Mouse (Mus musculus) heart, embryonic 10.5 days (tissue): Measurements from ENCODE around the gene Dlk1. TPM values are rescaled to one million over a fixed set of nuclear protein-coding genes. Genes with fewer than 3 reads are reported as not detected.
A peak's percentile ranks its signal among the peaks of the same experiment; 100 is the strongest.

Experiments
- DNase-seq: peaks from one replicate; pipeline ENCODE4 v3.0.0-alpha.2; 2017; ENCODE audit warnings: low spot score
- H3K27ac ChIP-seq: fragments of 300-500 bp; sonication (generic); 2 replicates; pipeline ENCODE4 v1.5.1; 2016; ENCODE audit warnings: mild to moderate bottlenecking
- H3K27me3 ChIP-seq: fragments of 300-500 bp; sonication (generic); 2 replicates; pipeline ENCODE4 v1.6.1; 2016; ENCODE audit warnings: mild to moderate bottlenecking; ENCODE audit not compliant: poor library complexity, insufficient read depth, severe bottlenecking
- H3K36me3 ChIP-seq: fragments of 300-500 bp; sonication (generic); 2 replicates; pipeline ENCODE4 v1.6.1; 2016; ENCODE audit warnings: mild to moderate bottlenecking, moderate library complexity
- H3K4me1 ChIP-seq: fragments of 300-500 bp; sonication (generic); 2 replicates; pipeline ENCODE4 v1.6.1; 2016; ENCODE audit warnings: mild to moderate bottlenecking
- H3K4me3 ChIP-seq: fragments of 300-500 bp; sonication (generic); 2 replicates; pipeline ENCODE4 v1.5.1; 2016; ENCODE audit warnings: mild to moderate bottlenecking, moderate library complexity
- H3K9me3 ChIP-seq: fragments of 300-500 bp; sonication (generic); 2 replicates; pipeline ENCODE4 v1.6.1; 2016; ENCODE audit warnings: mild to moderate bottlenecking, moderate library complexity
- WGBS: fragments of 180-500 bp; shearing (Covaris S2); methylation state at CpG from one replicate; pipeline ENCODE4 v1.1.7; 2016; 5-methylcytosine and 5-hydroxymethylcytosine counted together
- polyA plus RNA-seq: library from polyadenylated mRNA; unstranded; fragments of >200 nt; fragmentation: Nextera tagmentation; extraction: Ambion mirVana; gene quantifications from 2 replicates; pipeline ENCODE4 v1.2.1, GENCODE M21; 2016

Gene Dlk1
- polyA plus RNA-seq, 1 experiment from 2014 or later = 345 TPM

GRCm38 (mm10) chr12:109423716-109424429 is 28.8 kb upstream of the Dlk1 start:
- DNase-seq = no peak
- H3K36me3 ChIP-seq = no peaks in the 10 kb centered on the region
- no peaks in the 10 kb centered on the region for H3K9me3 ChIP-seq
- H3K4me1 ChIP-seq = peaks cover 40% of the 10 kb centered on the region
- H3K27ac ChIP-seq = no peak overlapping the region
- H3K4me3 ChIP-seq = no peak overlapping the region
- 69% methylated on average over 4 of the region's 4 CpGs for WGBS
- H3K27me3 ChIP-seq = peaks cover 16% of the 10 kb centered on the region; the same call in 1 of the 2 replicates

GRCm38 (mm10) chr12:109424753-109425332 is 27.8 kb upstream of the Dlk1 start:
- H3K27me3 ChIP-seq = peaks cover 16% of the 10 kb centered on the region; the same call in 1 of the 2 replicates
- DNase-seq = no peak
- WGBS = 18% methylated on average over 20 of the region's 20 CpGs
- H3K9me3 ChIP-seq = no peaks in the 10 kb centered on the region
- H3K4me3 ChIP-seq = peak overlapping the region; percentile 20
- peaks cover 40% of the 10 kb centered on the region for H3K4me1 ChIP-seq
- H3K27ac ChIP-seq = peak overlapping the region; percentile 18; the same call in 1 of the 2 replicates
- H3K36me3 ChIP-seq = no peaks in the 10 kb centered on the region

DNA sequence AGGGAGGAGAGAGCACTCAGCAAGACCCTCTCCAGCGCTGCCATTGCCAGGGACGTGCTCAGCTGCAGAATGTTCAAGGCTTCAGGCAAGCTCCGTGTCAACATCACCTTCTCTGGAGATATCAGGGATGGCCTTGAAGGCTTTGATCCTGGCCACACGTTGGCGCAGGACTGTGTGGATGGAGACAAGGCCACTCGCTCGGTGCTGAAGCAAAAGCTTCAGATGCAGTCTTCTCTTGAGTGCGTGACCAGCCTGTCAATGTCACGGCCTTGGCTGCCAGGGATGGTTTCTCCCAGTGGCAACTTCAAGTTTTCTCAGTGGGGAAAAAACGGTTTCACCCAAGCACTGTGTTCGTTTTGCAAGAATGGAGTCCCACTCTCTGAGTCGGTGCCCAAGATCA is 26.6 kb upstream of the Dlk1 start:
- peaks cover 16% of the 10 kb centered on the region; the same call in 1 of the 2 replicates for H3K27me3 ChIP-seq
- H3K4me3 ChIP-seq = no peak overlapping the region
- WGBS = 64% methylated on average over 12 of the region's 12 CpGs
- DNase-seq = no peak
- H3K4me1 ChIP-seq = peaks cover 30% of the 10 kb centered on the region
- H3K27ac ChIP-seq = 0 out of 2 replicates have a peak overlapping the region, but pooled peaks have one; percentile 29
- H3K9me3 ChIP-seq = no peaks in the 10 kb centered on the region
- H3K36me3 ChIP-seq = no peaks in the 10 kb centered on the region

DNA sequence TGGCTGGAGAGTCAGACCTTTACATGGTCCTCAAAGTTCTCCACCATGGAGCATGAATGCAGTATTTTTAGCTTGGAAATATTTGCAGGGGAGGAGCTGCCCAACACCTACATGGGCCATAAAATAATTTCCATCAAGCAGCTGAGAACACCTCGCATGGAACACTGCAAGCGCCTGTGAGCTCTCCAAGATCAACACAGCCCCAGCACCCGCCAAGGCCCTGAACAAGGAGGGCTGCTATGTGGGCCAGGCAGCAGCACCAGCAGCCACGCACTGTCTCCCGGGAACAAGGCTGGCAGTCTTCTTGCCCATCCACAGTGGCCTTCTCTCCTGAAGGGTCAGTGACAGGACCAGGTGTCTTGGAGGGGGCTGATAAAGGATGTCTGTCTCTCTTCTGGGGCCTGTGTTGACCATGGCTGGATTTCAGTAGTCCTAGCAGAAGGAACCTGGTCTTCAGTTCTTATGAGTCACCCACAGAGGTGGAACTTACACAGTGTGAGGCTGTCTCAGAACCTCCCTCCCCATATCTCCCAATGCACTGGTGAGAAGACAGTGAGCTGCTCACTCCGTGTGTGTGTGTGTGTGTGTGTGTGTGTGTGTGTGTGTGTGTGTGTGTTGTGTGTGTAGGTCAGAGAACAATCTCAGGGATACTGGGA is 20.0 kb upstream of the Dlk1 start:
- peaks cover 29% of the 10 kb centered on the region for H3K4me1 ChIP-seq
- H3K36me3 ChIP-seq = no peaks in the 10 kb centered on the region
- WGBS = 81% methylated on average over 6 of the region's 6 CpGs
- no peak for DNase-seq
- H3K9me3 ChIP-seq = no peaks in the 10 kb centered on the region
- H3K27ac ChIP-seq = 0 out of 2 replicates have a peak overlapping the region, but pooled peaks have one; percentile 6
- H3K27me3 ChIP-seq = peaks cover 6% of the 10 kb centered on the region; the same call in 1 of the 2 replicates
- no peak overlapping the region for H3K4me3 ChIP-seq

- Histone ChIP-seq H3K4me3 (no peak overlapping the region), H3K27ac (peak overlapping the region; percentile 83), H3K9me3 (no peaks in the 10 kb centered on the region), H3K4me1 (peaks cover 58% of the 10 kb centered on the region), H3K27me3 (peaks cover 7% of the 10 kb centered on the region; the same call in 1 of the 2 replicates), H3K36me3 (no peaks in the 10 kb centered on the region)
- DNase-seq = peak; percentile 82
- 8% methylated on average over 10 of the region's 10 CpGs for WGBS
Observed at GRCm38 (mm10) chr12:109436367-109436807, 16.2 kb upstream of the Dlk1 start.

DNA sequence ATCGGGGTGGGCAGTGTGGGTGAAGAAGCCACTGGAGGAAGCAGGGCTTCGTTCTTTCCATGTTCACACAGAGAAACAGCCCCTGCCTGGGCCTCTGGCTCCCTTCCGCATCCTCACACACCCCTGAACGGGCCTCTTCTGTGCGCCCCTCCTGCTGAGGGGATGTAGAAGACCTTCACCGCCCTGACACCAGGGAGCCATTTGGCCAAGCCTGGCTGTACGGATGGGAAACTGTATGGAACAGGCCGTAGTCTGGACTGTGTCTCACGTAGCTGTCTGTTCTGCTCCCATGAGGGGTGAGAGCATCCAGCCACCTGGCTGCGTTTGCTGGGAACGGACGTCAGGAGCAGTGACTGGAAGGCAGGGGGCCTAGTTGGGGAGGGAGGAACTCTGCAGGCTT is 15.8 kb upstream of the Dlk1 start:
- Histone ChIP-seq H3K9me3 (no peaks in the 10 kb centered on the region), H3K27me3 (peaks cover 11% of the 10 kb centered on the region; the same call in 1 of the 2 replicates), H3K4me1 (peaks cover 63% of the 10 kb centered on the region), H3K36me3 (no peaks in the 10 kb centered on the region), H3K4me3 (no peak overlapping the region), H3K27ac (peak overlapping the region; percentile 83)
- no peak for DNase-seq
- WGBS = 10% methylated on average over 12 of the region's 12 CpGs

DNA sequence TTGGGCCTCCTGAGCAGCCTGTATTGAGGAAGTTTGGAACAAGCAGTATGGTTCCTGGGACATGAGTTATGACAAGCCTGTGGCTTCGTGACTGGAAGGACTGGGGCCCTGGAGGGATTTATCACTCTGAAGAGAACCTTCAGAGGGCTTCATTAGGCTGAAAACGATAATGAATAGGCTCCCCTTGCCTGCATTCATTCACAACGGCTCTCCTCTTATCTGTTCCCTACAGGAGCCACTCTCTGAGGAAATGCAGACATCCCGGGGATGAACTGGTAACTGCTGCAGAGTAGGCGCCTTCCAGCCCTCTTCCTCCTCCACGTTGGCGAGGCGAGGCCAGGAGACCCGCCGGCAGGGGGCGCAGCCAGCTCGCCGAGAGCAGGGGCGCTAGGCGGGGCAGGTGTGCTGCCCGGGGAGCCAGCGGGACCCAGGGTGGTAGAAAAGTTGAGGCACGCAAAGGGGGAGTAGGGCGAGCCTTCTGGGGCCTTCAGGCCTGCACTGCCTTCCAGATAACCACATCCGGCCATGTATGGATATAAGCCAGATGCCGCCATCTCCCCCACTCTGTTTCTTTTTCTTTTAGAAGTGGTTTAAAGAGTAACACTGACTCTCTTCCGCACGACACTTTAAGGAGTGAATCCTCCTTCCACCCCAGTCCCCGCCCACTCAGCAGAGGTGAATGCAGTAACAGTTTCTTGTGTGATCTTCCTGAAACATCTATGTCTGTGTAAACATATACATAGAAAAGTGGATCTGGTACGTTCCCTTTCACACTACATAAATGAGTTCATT is 14.9 kb upstream of the Dlk1 start:
- peak overlapping the region; percentile 40 for H3K4me3 ChIP-seq
- peak overlapping the region; percentile 83 for H3K27ac ChIP-seq
- peaks cover 11% of the 10 kb centered on the region; the same call in 1 of the 2 replicates for H3K27me3 ChIP-seq
- peak; percentile 90 for DNase-seq
- peaks cover 60% of the 10 kb centered on the region for H3K4me1 ChIP-seq
- 4% methylated on average over 25 of the region's 25 CpGs for WGBS
- no peaks in the 10 kb centered on the region for H3K36me3 ChIP-seq
- H3K9me3 ChIP-seq = no peaks in the 10 kb centered on the region

DNA sequence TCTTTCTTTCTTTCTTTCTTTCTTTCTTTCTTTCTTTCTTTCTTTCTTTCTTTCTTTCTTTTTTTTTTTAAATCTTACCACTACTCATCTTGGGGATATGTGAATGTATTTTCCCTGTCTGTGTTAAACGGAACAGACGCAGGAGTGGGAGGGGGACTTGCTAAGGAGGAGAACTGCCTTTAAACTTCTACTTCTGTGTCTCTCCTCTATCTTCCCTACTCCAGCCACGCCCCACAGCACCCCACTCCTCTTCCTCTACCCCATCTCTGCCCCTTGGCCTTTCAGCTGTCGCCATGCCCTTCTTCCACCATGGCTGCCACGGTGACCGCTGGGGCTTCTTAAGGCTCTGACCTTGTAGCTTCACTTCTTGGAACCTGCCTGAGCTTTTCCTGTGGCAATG is 14.2 kb upstream of the Dlk1 start:
- DNase-seq = no peak
- peak overlapping the region; percentile 79 for H3K27ac ChIP-seq
- 66% methylated on average over 6 of the region's 6 CpGs for WGBS

DNA sequence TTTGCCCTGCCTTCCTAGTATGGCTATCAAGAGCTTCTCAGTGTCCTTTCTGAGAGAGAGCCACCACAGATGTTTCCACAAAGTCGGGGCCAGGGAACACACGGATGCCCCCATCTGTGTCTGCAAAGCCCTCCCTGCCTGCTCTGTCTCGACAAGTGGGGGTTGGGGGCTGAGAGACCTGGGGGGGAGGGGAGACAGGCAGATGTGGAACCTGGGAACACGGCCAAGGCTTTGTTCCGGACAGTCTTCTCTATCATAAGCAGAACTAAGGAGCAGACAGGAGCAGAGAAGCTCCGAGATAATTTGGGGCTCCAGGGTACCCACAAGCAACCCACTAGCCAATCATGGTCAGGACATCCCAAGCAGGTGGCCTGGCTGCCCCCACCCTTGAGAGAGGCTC is 12.6 kb upstream of the Dlk1 start:
- peaks cover 23% of the 10 kb centered on the region; the same call in 1 of the 2 replicates for H3K27me3 ChIP-seq
- WGBS = 51% methylated on average over 6 of the region's 6 CpGs
- peak overlapping the region; percentile 79 for H3K27ac ChIP-seq
- DNase-seq = no peak
- H3K36me3 ChIP-seq = no peaks in the 10 kb centered on the region
- H3K4me3 ChIP-seq = no peak overlapping the region
- peaks cover 71% of the 10 kb centered on the region for H3K4me1 ChIP-seq
- no peaks in the 10 kb centered on the region for H3K9me3 ChIP-seq

More for the DNA sequence above, 14.2 kb upstream of the Dlk1 start:
- peaks cover 61% of the 10 kb centered on the region for H3K4me1 ChIP-seq
- no peaks in the 10 kb centered on the region for H3K36me3 ChIP-seq
- no peak overlapping the region for H3K4me3 ChIP-seq
- H3K9me3 ChIP-seq = no peaks in the 10 kb centered on the region
- peaks cover 11% of the 10 kb centered on the region; the same call in 1 of the 2 replicates for H3K27me3 ChIP-seq

- H3K9me3 ChIP-seq = no peaks in the 10 kb centered on the region
- H3K4me3 ChIP-seq = no peak overlapping the region
- peaks cover 75% of the 10 kb centered on the region for H3K4me1 ChIP-seq
- no peaks in the 10 kb centered on the region for H3K36me3 ChIP-seq
- peak overlapping the region; percentile 3; the same call in 1 of the 2 replicates for H3K27ac ChIP-seq
- peaks cover 30% of the 10 kb centered on the region; the same call in 1 of the 2 replicates for H3K27me3 ChIP-seq
- 68% methylated on average over 6 of the region's 6 CpGs for WGBS
- DNase-seq = no peak
Observed at GRCm38 (mm10) chr12:109441366-109441765, 11.3 kb upstream of the Dlk1 start.

DNA sequence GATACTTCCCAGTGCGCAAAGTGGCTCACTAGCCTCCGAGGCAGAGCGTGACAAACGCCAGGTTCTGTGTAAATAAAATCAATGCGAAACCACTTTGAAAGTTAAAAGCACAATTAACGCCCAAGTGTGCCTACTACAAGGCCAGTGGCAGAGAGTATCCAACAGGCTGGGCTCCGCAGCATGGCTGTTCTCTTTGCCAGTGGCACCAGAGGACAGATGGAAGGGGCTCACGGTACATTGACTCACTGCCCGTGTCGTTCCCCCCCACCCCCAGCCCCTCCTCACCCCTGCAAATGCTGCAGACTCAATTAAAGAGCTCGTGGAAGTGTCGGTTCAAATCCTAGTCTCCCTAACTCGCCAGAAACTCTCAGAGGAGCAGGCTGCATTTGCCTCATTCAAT is 10.5 kb upstream of the Dlk1 start:
- Histone ChIP-seq H3K27me3 (peaks cover 36% of the 10 kb centered on the region; the same call in 1 of the 2 replicates), H3K4me3 (no peak overlapping the region), H3K27ac (no peak overlapping the region; the same call in 1 of the 2 replicates), H3K36me3 (no peaks in the 10 kb centered on the region), H3K9me3 (no peaks in the 10 kb centered on the region), H3K4me1 (peaks cover 72% of the 10 kb centered on the region)
- 60% methylated on average over 13 of the region's 13 CpGs for WGBS
- DNase-seq = no peak

DNA sequence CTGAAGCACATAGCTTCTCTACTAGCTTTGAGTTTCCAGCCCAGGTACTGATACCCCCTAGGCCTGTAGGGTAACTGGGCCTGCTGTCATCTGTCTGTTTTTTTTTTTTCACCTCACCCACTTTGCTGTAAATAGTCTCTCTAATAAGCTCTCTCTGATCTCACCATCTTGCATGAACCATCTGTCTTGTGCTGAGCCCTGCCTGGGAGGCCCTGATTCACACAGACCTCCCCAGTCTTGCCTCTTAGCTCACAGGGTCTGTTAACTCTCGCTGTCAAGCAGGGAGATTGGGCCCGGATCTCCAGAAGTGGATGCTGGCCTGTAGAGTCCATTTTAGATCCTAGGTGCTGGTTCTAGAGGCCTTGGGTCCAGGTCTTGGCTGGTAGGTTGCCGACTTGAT is 9.3 kb upstream of the Dlk1 start:
- H3K36me3 ChIP-seq = no peaks in the 10 kb centered on the region
- peak overlapping the region; percentile 23 for H3K27ac ChIP-seq
- peaks cover 62% of the 10 kb centered on the region for H3K4me1 ChIP-seq
- DNase-seq = no peak
- no peak overlapping the region for H3K4me3 ChIP-seq
- H3K9me3 ChIP-seq = no peaks in the 10 kb centered on the region
- WGBS = 33% methylated on average over 3 of the region's 3 CpGs
- H3K27me3 ChIP-seq = peaks cover 46% of the 10 kb centered on the region
